Mouse (Mus musculus): ENCODE measurements around the gene Rabgef1. TPM values are rescaled to one million over a fixed set of nuclear protein-coding genes. Genes with fewer than 3 reads are reported as not detected.

Rabgef1 gene
- polyA plus RNA-seq, 1 experiment, result 45.0 TPM

GRCm38 (mm10) chr5:130158545-130158944, 13.1 kb upstream of the Rabgef1 start:
- Histone ChIP-seq H3K27me3 (ENCODE audit: control insufficient read depth, insufficient read depth, low read length) (no peaks in the 10 kb centered on the region), H3K4me1 (ENCODE audit: control insufficient read depth, insufficient read depth, low read length) (no peaks in the 10 kb centered on the region), H3K4me3 (replicated peaks; ENCODE audit: insufficient read depth, low read depth, low read length) (no peak overlapping the region), H3K27ac (ENCODE audit: insufficient read depth, low read length) (no peak overlapping the region)
- TF ChIP-seq POLR2A (IDR thresholded peaks at IDR 0.05; ENCODE audit: borderline replicate concordance, insufficient read depth, low read length), result no peak
- no peak for TF ChIP-seq CTCF (IDR thresholded peaks at IDR 0.05; ENCODE audit: borderline replicate concordance, insufficient read depth, low read depth, low read length)
- WGBS, result 81% methylated on average over 4 of the region's 4 CpGs
- DNase-seq, result no peak

- Histone ChIP-seq H3K4me3 (replicated peaks; ENCODE audit: insufficient read depth, low read depth, low read length) (no peak overlapping the region), H3K4me1 (ENCODE audit: control insufficient read depth, insufficient read depth, low read length) (no peaks in the 10 kb centered on the region), H3K27me3 (ENCODE audit: control insufficient read depth, insufficient read depth, low read length) (no peaks in the 10 kb centered on the region), H3K27ac (ENCODE audit: insufficient read depth, low read length) (no peak overlapping the region)
- no peak for DNase-seq
- no peak for TF ChIP-seq POLR2A (IDR thresholded peaks at IDR 0.05; ENCODE audit: borderline replicate concordance, insufficient read depth, low read length)
- 58% methylated on average over 7 of the region's 7 CpGs for WGBS
These were observed 11.8 kb upstream of the Rabgef1 start for GRCm38 (mm10) chr5:130159761-130160201.

- Histone ChIP-seq H3K27me3 (ENCODE audit: control insufficient read depth, insufficient read depth, low read length) (no peaks in the 10 kb centered on the region; the same call in 1 of the 2 replicates), H3K4me3 (replicated peaks; ENCODE audit: insufficient read depth, low read depth, low read length) (no peak overlapping the region), H3K27ac (ENCODE audit: insufficient read depth, low read length) (no peak overlapping the region), H3K4me1 (ENCODE audit: control insufficient read depth, insufficient read depth, low read length) (no peaks in the 10 kb centered on the region)
- peak; percentile 71 to 75 for DNase-seq
- WGBS, result 5% methylated on average over 7 of the region's 7 CpGs
- TF ChIP-seq POLR2A (IDR thresholded peaks at IDR 0.05; ENCODE audit: borderline replicate concordance, insufficient read depth, low read length), result no peak
- peak; percentile 84 for TF ChIP-seq CTCF (IDR thresholded peaks at IDR 0.05; ENCODE audit: borderline replicate concordance, insufficient read depth, low read depth, low read length)
These were observed 7.9 kb upstream of the Rabgef1 start for GRCm38 (mm10) chr5:130163670-130164069.

- Histone ChIP-seq H3K4me3 (replicated peaks; ENCODE audit: insufficient read depth, low read depth, low read length) (no peak overlapping the region), H3K4me1 (ENCODE audit: control insufficient read depth, insufficient read depth, low read length) (no peaks in the 10 kb centered on the region), H3K27me3 (ENCODE audit: control insufficient read depth, insufficient read depth, low read length) (no peaks in the 10 kb centered on the region; the same call in 1 of the 2 replicates), H3K27ac (ENCODE audit: insufficient read depth, low read length) (no peak overlapping the region)
- TF ChIP-seq CTCF (IDR thresholded peaks at IDR 0.05; ENCODE audit: borderline replicate concordance, insufficient read depth, low read depth, low read length) (no peak), POLR2A (IDR thresholded peaks at IDR 0.05; ENCODE audit: borderline replicate concordance, insufficient read depth, low read length) (no peak)
- WGBS, result 77% methylated on average over 4 of the region's 4 CpGs
- no peak for DNase-seq
These were observed 6.4 kb upstream of the Rabgef1 start for GRCm38 (mm10) chr5:130165213-130165612.

- 74% methylated on average over 6 of the region's 6 CpGs for WGBS
These were observed 2.5 kb upstream of the Rabgef1 start for GRCm38 (mm10) chr5:130169109-130169508.

GRCm38 (mm10) chr5:130170666-130171422, 754 bp upstream of the Rabgef1 start:
- Histone ChIP-seq H3K27me3 (ENCODE audit: control insufficient read depth, insufficient read depth, low read length) (no peaks in the 10 kb centered on the region), H3K4me3 (replicated peaks; ENCODE audit: insufficient read depth, low read depth, low read length) (peak overlapping the region; percentile 80), H3K27ac (ENCODE audit: insufficient read depth, low read length) (peak overlapping the region; percentile 68), H3K4me1 (ENCODE audit: control insufficient read depth, insufficient read depth, low read length) (peaks cover 5% of the 10 kb centered on the region)
- DNase-seq, result no peak
- WGBS, result 2% methylated on average over 6 of the region's 6 CpGs
- TF ChIP-seq CTCF (IDR thresholded peaks at IDR 0.05; ENCODE audit: borderline replicate concordance, insufficient read depth, low read depth, low read length) (no peak), POLR2A (IDR thresholded peaks at IDR 0.05; ENCODE audit: borderline replicate concordance, insufficient read depth, low read length) (no peak)

More at GRCm38 (mm10) chr5:130169109-130169508, 2.5 kb upstream of the Rabgef1 start:
- no peaks in the 10 kb centered on the region; the same call in 1 of the 2 replicates for H3K27me3 ChIP-seq (ENCODE audit: control insufficient read depth, insufficient read depth, low read length)
- no peak for DNase-seq
- no peak overlapping the region for H3K4me3 ChIP-seq (replicated peaks; ENCODE audit: insufficient read depth, low read depth, low read length)
- TF ChIP-seq CTCF (IDR thresholded peaks at IDR 0.05; ENCODE audit: borderline replicate concordance, insufficient read depth, low read depth, low read length) (no peak), POLR2A (IDR thresholded peaks at IDR 0.05; ENCODE audit: borderline replicate concordance, insufficient read depth, low read length) (no peak)
- no peak overlapping the region for H3K27ac ChIP-seq (ENCODE audit: insufficient read depth, low read length)
- H3K4me1 ChIP-seq (ENCODE audit: control insufficient read depth, insufficient read depth, low read length), result peaks cover 5% of the 10 kb centered on the region

GRCm38 (mm10) chr5:130171956-130172601, 481 bp downstream of the Rabgef1 start:
- Histone ChIP-seq H3K27ac (ENCODE audit: insufficient read depth, low read length) (peak overlapping the region; percentile 43; the same call in 1 of the 2 replicates), H3K4me1 (ENCODE audit: control insufficient read depth, insufficient read depth, low read length) (peaks cover 5% of the 10 kb centered on the region), H3K27me3 (ENCODE audit: control insufficient read depth, insufficient read depth, low read length) (no peaks in the 10 kb centered on the region), H3K4me3 (replicated peaks; ENCODE audit: insufficient read depth, low read depth, low read length) (peak overlapping the region; percentile 80)
- no peak for TF ChIP-seq POLR2A (IDR thresholded peaks at IDR 0.05; ENCODE audit: borderline replicate concordance, insufficient read depth, low read length)
- TF ChIP-seq CTCF (IDR thresholded peaks at IDR 0.05; ENCODE audit: borderline replicate concordance, insufficient read depth, low read depth, low read length), result no peak
- WGBS, result under 1% methylated on average over 46 of the region's 46 CpGs
- no peak for DNase-seq

- WGBS, result 94% methylated on average over 4 of the region's 4 CpGs
- peaks cover 5% of the 10 kb centered on the region for H3K4me1 ChIP-seq (ENCODE audit: control insufficient read depth, insufficient read depth, low read length)
- DNase-seq, result no peak
These were observed 1.4 kb downstream of the Rabgef1 start for GRCm38 (mm10) chr5:130173012-130173411.

More at GRCm38 (mm10) chr5:130173012-130173411, 1.4 kb downstream of the Rabgef1 start:
- H3K27ac ChIP-seq (ENCODE audit: insufficient read depth, low read length), result no peak overlapping the region
- peak overlapping the region; percentile 23 for H3K4me3 ChIP-seq (replicated peaks; ENCODE audit: insufficient read depth, low read depth, low read length)
- no peaks in the 10 kb centered on the region for H3K27me3 ChIP-seq (ENCODE audit: control insufficient read depth, insufficient read depth, low read length)
- TF ChIP-seq CTCF (IDR thresholded peaks at IDR 0.05; ENCODE audit: borderline replicate concordance, insufficient read depth, low read depth, low read length), result no peak
- TF ChIP-seq POLR2A (IDR thresholded peaks at IDR 0.05; ENCODE audit: borderline replicate concordance, insufficient read depth, low read length), result no peak

Measured in cerebellum, adult 2 months (tissue).